Mouse (Mus musculus): ENCODE data around the gene Agap1. TPM values are rescaled to one million over a fixed set of nuclear protein-coding genes. Genes with fewer than 3 reads are reported as not detected.

The Agap1 gene
- polyA plus RNA-seq, 1 experiment from 2014 or later: 28.6 TPM

DNA sequence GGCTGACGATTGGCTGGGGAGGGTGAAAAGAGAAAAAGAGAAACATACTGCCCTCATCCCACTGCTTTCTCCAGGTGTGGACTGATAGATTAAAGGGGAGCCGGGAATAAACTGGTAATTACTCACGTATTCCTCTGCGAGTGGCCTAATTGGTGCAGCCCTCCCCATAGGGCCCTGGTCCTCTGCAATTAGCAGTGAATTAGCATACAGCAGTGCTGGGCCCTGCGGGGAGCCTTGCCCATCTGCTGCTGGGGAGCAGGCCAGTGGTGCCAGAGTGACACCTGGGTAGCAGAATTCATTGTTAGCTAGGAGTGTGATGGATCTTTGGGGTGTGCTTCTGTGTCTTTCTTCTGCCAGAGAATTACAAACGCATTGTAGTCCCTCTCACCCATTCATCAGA is 87.9 kb downstream of the Agap1 start:
- Histone ChIP-seq H3K27me3 (replicated peaks; ENCODE audit: control insufficient read depth, insufficient read depth, low read length) (no peaks in the 10 kb centered on the region), H3K9ac (ENCODE audit: low read length) (no peak overlapping the region), H3K36me3 (ENCODE audit: control insufficient read depth, insufficient read depth, low read length) (no peaks in the 10 kb centered on the region), H3K9me3 (replicated peaks; ENCODE audit: control insufficient read depth, low read length) (no peaks in the 10 kb centered on the region), H3K4me1 (ENCODE audit: control insufficient read depth, insufficient read depth, low read length) (peaks cover 19% of the 10 kb centered on the region), H3K4me3 (ENCODE audit: low read depth, low read length) (no peak overlapping the region), H3K27ac (ENCODE audit: low read depth, low read length) (0 out of 2 replicates have a peak overlapping the region, but pooled peaks have one; percentile 21), H3K4me2 (ENCODE audit: low read length) (no peak overlapping the region)
- peak; percentile 66 for DNase-seq (ENCODE audit: low spot score)
- ATAC-seq: peak; percentile 81; the same call in 1 of the 2 replicates
- WGBS: 9% methylated on average over 6 of the region's 6 CpGs

DNA sequence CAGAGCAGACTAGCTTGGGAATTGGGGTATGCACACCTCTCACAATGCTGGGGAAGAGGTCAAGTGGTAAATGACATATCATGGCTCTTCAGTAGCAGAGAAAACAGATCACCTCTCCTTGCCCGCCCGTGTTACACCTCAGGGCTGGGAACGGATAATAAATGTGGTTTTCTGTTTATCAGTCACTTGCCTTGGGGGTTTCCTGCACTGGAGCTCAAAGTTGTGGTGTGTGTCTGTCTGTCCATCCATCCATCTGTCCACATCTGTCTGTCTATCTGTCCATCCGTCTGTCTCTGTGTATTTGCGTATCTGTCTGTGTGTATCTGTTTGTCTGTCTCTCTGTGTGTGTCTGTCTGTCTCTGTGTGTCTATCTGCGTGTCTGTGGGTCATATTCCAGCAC is 88.7 kb downstream of the Agap1 start:
- Histone ChIP-seq H3K4me2 (ENCODE audit: low read length) (no peak overlapping the region), H3K9ac (ENCODE audit: low read length) (no peak overlapping the region), H3K27ac (ENCODE audit: low read depth, low read length) (no peak overlapping the region), H3K4me3 (ENCODE audit: low read depth, low read length) (no peak overlapping the region), H3K36me3 (ENCODE audit: control insufficient read depth, insufficient read depth, low read length) (no peaks in the 10 kb centered on the region), H3K27me3 (replicated peaks; ENCODE audit: control insufficient read depth, insufficient read depth, low read length) (0 out of 2 replicates have a peak, but pooled peaks cover 1% of the 10 kb centered on the region), H3K9me3 (replicated peaks; ENCODE audit: control insufficient read depth, low read length) (no peaks in the 10 kb centered on the region), H3K4me1 (ENCODE audit: control insufficient read depth, insufficient read depth, low read length) (peaks cover 27% of the 10 kb centered on the region)
- DNase-seq (ENCODE audit: low spot score) (no peak), ATAC-seq (no peak)
- WGBS: 97% methylated on average over 6 of the region's 6 CpGs

DNA sequence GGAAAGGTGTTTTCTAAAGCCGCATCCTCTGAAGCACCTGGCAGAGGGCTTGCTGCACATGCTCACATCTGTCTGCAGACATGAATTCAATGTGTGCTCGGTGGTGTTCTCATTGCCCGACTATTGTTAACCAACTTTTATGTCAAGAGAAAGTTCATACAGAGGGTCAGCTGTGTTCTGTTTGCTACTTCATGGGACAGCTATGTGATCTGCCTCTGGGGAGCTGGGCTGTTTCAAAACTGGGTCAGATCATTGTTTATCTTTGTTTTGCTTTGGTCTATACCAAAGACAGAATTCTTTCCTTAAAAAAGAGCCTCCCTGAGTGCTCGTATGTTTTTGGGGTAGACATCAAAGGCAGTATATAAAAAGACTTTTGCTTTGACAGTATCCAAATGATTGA is 89.5 kb downstream of the Agap1 start:
- H3K4me1 ChIP-seq (ENCODE audit: control insufficient read depth, insufficient read depth, low read length): peaks cover 33% of the 10 kb centered on the region
- no peak for ATAC-seq

DNA sequence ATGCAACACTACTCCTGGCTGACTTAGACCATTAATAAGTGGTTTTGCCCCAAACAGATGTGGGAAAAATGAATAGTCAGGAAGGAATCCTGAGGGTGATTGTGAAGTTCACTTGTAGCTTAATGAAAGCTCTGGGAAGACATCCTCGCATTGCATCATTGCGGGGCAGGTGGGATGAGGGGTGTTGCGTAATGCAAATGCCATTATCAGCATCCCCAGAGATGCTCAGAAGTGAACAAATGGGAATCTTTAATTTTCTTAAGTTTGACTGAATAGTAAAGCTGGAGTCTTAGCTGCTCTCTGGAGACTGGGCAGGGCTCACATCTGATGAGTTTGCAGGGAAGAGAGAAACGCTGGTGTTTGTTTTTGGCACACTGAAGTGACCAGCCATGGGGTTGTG is 90.5 kb downstream of the Agap1 start:
- 86% methylated on average over 4 of the region's 4 CpGs for WGBS
- Histone ChIP-seq H3K27me3 (replicated peaks; ENCODE audit: control insufficient read depth, insufficient read depth, low read length) (0 out of 2 replicates have a peak, but pooled peaks cover 2% of the 10 kb centered on the region), H3K27ac (ENCODE audit: low read depth, low read length) (no peak overlapping the region), H3K4me2 (ENCODE audit: low read length) (no peak overlapping the region), H3K9me3 (replicated peaks; ENCODE audit: control insufficient read depth, low read length) (no peaks in the 10 kb centered on the region), H3K4me1 (ENCODE audit: control insufficient read depth, insufficient read depth, low read length) (peaks cover 43% of the 10 kb centered on the region), H3K4me3 (ENCODE audit: low read depth, low read length) (no peak overlapping the region), H3K36me3 (ENCODE audit: control insufficient read depth, insufficient read depth, low read length) (no peaks in the 10 kb centered on the region), H3K9ac (ENCODE audit: low read length) (no peak overlapping the region)
- DNase-seq (ENCODE audit: low spot score): no peak
- no peak for ATAC-seq

More for the DNA sequence above, 89.5 kb downstream of the Agap1 start:
- Histone ChIP-seq H3K9ac (ENCODE audit: low read length) (no peak overlapping the region), H3K4me3 (ENCODE audit: low read depth, low read length) (no peak overlapping the region), H3K27ac (ENCODE audit: low read depth, low read length) (no peak overlapping the region), H3K27me3 (replicated peaks; ENCODE audit: control insufficient read depth, insufficient read depth, low read length) (0 out of 2 replicates have a peak, but pooled peaks cover 2% of the 10 kb centered on the region), H3K4me2 (ENCODE audit: low read length) (no peak overlapping the region), H3K36me3 (ENCODE audit: control insufficient read depth, insufficient read depth, low read length) (no peaks in the 10 kb centered on the region), H3K9me3 (replicated peaks; ENCODE audit: control insufficient read depth, low read length) (no peaks in the 10 kb centered on the region)
- no peak for DNase-seq (ENCODE audit: low spot score)
- WGBS: 93% methylated on average over 4 of the region's 4 CpGs

DNA sequence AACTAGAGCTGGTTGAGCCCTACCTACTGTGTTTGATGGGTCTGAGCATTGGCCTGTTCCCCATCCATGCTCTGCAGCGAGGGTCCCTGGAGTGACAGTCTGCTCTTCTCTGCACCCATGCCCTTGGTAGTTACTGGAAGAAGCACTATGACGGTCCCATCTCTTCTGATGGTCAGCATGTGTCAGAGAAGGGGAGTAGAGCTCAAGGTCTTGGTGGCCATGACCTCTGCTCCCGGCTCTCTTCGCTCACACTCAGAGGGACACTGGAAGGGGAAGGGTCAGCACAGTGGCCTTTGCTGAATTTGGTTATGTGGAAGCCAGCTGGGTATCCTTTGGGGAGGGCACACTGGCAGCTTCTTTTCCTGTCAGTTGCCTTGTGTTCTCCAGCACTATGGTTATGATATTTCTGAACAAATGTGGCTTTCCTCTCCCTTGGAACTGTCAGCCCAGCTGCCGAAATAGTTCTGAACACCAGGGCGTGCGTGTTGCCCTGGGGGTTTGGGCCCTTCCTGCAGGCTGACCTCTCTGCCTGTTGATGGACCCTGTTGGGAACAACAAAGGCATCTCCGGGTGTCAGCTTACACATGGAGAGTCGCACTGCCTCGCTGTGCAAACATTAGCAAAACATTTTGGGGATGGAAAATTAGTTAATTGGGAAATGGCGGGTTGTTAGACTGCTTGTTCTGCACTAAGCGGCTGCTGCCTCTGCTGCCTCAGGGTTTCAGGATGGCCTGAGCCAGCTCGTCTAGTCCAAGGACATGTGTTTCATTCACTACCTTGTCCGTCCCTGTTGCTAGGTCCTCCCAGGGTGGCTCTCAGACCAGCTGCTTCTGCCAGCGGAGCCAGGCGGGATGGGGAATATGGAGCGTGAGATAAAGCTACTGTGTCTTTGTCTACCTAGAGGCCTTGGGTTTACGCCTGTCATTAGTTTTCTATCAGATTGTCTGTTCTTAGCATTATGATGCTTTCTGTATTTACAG is 93.2 kb downstream of the Agap1 start:
- peaks cover 39% of the 10 kb centered on the region for H3K4me1 ChIP-seq (ENCODE audit: control insufficient read depth, insufficient read depth, low read length)

DNA sequence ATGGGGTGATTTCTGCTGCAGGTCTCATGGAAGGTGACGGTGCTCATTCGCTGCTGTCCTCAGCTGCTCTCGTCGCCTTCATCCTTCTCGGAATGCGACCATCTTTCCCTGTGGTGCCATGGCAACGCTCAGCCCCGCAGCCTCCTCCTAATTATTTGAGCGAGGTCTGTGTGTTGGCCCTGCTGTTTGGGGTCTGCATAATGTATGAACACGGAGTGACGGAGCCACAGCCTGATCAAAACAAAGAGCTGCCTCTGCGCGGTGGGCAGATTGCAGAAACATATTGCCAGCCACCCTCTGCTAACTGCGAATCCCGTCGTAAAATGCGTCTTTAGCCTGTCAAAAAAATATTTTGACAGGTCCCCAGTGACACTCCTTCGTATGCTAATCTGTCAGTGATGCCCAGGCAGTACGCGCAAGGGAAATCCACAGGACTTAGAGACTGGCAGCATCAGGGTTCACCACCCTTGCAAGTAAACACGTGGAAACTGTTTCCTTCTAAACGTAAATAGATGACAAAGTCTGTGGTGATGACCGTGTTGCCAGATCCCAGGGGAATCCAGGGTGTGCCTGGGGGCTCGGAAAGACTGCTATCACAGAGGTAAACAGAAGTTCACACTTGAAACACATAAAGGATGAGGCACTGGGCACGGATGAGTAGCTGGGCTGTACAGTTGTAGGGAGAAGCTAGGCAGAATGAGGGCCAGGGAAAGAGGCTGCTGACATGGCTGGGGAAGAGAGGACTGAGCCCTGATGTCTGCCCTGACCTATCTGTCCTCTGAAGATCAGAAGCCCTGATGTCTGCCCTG is 95.7 kb downstream of the Agap1 start:
- peak overlapping the region; percentile 41 for H3K9ac ChIP-seq (ENCODE audit: low read length)
- no peak overlapping the region; the same call in 1 of the 2 replicates for H3K4me3 ChIP-seq (ENCODE audit: low read depth, low read length)
- 4% methylated on average over 25 of the region's 25 CpGs for WGBS
- no peaks in the 10 kb centered on the region for H3K36me3 ChIP-seq (ENCODE audit: control insufficient read depth, insufficient read depth, low read length)
- H3K27ac ChIP-seq (ENCODE audit: low read depth, low read length): peak overlapping the region; percentile 80
- H3K9me3 ChIP-seq (replicated peaks; ENCODE audit: control insufficient read depth, low read length): no peaks in the 10 kb centered on the region
- ATAC-seq (peak; percentile 96), DNase-seq (ENCODE audit: low spot score) (peak; percentile 94)
- peak overlapping the region; percentile 47 for H3K4me2 ChIP-seq (ENCODE audit: low read length)
- H3K27me3 ChIP-seq (replicated peaks; ENCODE audit: control insufficient read depth, insufficient read depth, low read length): peaks cover 2% of the 10 kb centered on the region; the same call in 1 of the 2 replicates
- peaks cover 37% of the 10 kb centered on the region for H3K4me1 ChIP-seq (ENCODE audit: control insufficient read depth, insufficient read depth, low read length)

More for the DNA sequence above, 93.2 kb downstream of the Agap1 start:
- Histone ChIP-seq H3K27me3 (replicated peaks; ENCODE audit: control insufficient read depth, insufficient read depth, low read length) (0 out of 2 replicates have a peak, but pooled peaks cover 2% of the 10 kb centered on the region), H3K27ac (ENCODE audit: low read depth, low read length) (no peak overlapping the region; the same call in 1 of the 2 replicates), H3K4me2 (ENCODE audit: low read length) (no peak overlapping the region), H3K9ac (ENCODE audit: low read length) (no peak overlapping the region), H3K36me3 (ENCODE audit: control insufficient read depth, insufficient read depth, low read length) (no peaks in the 10 kb centered on the region), H3K9me3 (replicated peaks; ENCODE audit: control insufficient read depth, low read length) (no peaks in the 10 kb centered on the region), H3K4me3 (ENCODE audit: low read depth, low read length) (no peak overlapping the region)
- no peak for ATAC-seq
- DNase-seq (ENCODE audit: low spot score): no peak
- WGBS: 48% methylated on average over 18 of the region's 18 CpGs

DNA sequence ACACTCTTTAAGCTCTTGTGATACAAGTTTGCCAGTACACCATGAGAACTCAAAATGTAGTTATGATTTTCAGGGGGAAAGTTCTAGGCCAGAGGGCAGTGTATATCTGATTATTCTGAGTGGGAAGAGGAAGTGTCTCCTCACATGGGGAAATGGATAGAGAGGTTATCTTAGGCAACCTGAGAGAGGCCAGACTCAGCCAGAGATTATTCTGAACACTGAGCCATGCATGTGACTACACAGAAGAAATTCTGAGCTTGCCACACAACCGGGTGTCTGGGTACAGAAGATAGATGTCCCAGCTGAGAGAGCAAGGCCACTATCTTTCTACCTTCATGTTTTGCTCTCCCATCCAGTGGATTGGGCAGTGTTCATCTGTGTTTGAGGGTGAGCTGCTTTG is 97.9 kb downstream of the Agap1 start:
- ATAC-seq: no peak
- WGBS: 86% methylated on average over 1 of the region's 1 CpGs
- H3K9me3 ChIP-seq (replicated peaks; ENCODE audit: control insufficient read depth, low read length): no peaks in the 10 kb centered on the region
- peaks cover 36% of the 10 kb centered on the region for H3K4me1 ChIP-seq (ENCODE audit: control insufficient read depth, insufficient read depth, low read length)
- no peak overlapping the region for H3K27ac ChIP-seq (ENCODE audit: low read depth, low read length)
- H3K9ac ChIP-seq (ENCODE audit: low read length): no peak overlapping the region
- no peaks in the 10 kb centered on the region for H3K36me3 ChIP-seq (ENCODE audit: control insufficient read depth, insufficient read depth, low read length)
- no peak overlapping the region for H3K4me3 ChIP-seq (ENCODE audit: low read depth, low read length)
- no peak for DNase-seq (ENCODE audit: low spot score)
- H3K4me2 ChIP-seq (ENCODE audit: low read length): no peak overlapping the region
- H3K27me3 ChIP-seq (replicated peaks; ENCODE audit: control insufficient read depth, insufficient read depth, low read length): peaks cover 2% of the 10 kb centered on the region; the same call in 1 of the 2 replicates

DNA sequence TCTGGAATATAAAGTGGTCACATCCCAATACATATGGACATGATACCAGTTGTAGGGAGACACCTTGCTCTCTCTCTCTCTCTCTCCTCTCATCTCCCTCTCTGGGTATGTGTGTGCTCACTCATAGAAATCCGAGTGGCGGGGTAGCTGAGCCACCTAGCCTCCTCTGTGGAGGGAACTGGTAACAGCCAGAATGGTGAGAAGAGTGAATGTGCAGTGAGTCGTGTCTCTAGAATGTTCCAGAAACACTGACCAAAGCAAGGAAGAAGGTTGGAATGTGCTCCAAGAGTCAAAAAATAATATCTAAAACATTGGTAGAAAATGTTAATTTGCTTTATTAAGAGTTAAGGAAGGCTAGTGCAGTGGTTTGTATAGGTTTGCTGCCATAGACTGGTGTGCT is 99.2 kb downstream of the Agap1 start:
- H3K27ac ChIP-seq (ENCODE audit: low read depth, low read length): no peak overlapping the region
- H3K36me3 ChIP-seq (ENCODE audit: control insufficient read depth, insufficient read depth, low read length): no peaks in the 10 kb centered on the region
- WGBS: 89% methylated on average over 3 of the region's 3 CpGs
- no peaks in the 10 kb centered on the region; the same call in 1 of the 2 replicates for H3K27me3 ChIP-seq (replicated peaks; ENCODE audit: control insufficient read depth, insufficient read depth, low read length)
- H3K4me2 ChIP-seq (ENCODE audit: low read length): no peak overlapping the region
- peaks cover 26% of the 10 kb centered on the region for H3K4me1 ChIP-seq (ENCODE audit: control insufficient read depth, insufficient read depth, low read length)
- DNase-seq (ENCODE audit: low spot score) (no peak), ATAC-seq (no peak)
- no peak overlapping the region for H3K4me3 ChIP-seq (ENCODE audit: low read depth, low read length)
- H3K9me3 ChIP-seq (replicated peaks; ENCODE audit: control insufficient read depth, low read length): no peaks in the 10 kb centered on the region
- no peak overlapping the region for H3K9ac ChIP-seq (ENCODE audit: low read length)

Measured in forebrain, embryonic 14.5 days (tissue).